Mouse (Mus musculus): ENCODE results near the gene Tbck. TPM values are rescaled to one million over a fixed set of nuclear protein-coding genes. Genes with fewer than 3 reads are reported as not detected.

Gene Tbck
- total RNA-seq (2021) (10 to 100 TPM; 21.3 to 21.8 TPM), polyA plus RNA-seq (2012; rRNA removed) (3.1 and 3.2 TPM in 2 replicates)
- long read RNA-seq, full-length matches to known transcripts, result 2 of 5 reads
- long read RNA-seq, partial matches to known transcripts, result 3 of 5 reads
- long read RNA-seq, other reads (novel, unspliced or antisense), result 0 of 5 reads

- peak; percentile 95 for DNase-seq
Measured at GRCm38 (mm10) chr3:132683447-132684230, at the start of gene Tbck. Gene Tbck (plus strand): TSS chr3:132684144.

- DNase-seq, result no peak
Measured at GRCm38 (mm10) chr3:132637080-132637479, 46.9 kb upstream of the Tbck start.

GRCm38 (mm10) chr3:132644071-132644470, 39.9 kb upstream of the Tbck start:
- DNase-seq, result no peak

- no peak for DNase-seq
Measured at GRCm38 (mm10) chr3:132646814-132647213, 37.1 kb upstream of the Tbck start.

- no peak for DNase-seq
Measured at GRCm38 (mm10) chr3:132649368-132649767, 34.6 kb upstream of the Tbck start.

GRCm38 (mm10) chr3:132650191-132650590, 33.8 kb upstream of the Tbck start:
- DNase-seq, result no peak

- peak; percentile 36 for DNase-seq
Measured at GRCm38 (mm10) chr3:132651776-132652175, 32.2 kb upstream of the Tbck start.

GRCm38 (mm10) chr3:132653959-132654358, 30.0 kb upstream of the Tbck start:
- DNase-seq, result no peak

GRCm38 (mm10) chr3:132655955-132656354, 28.0 kb upstream of the Tbck start:
- no peak for DNase-seq

GRCm38 (mm10) chr3:132677494-132677893, 6.5 kb upstream of the Tbck start:
- no peak for DNase-seq

GRCm38 (mm10) chr3:132684231-132684928, 436 bp downstream of the Tbck start, which contains the start of gene Aimp1:
Gene Aimp1 (minus strand): TSS chr3:132684370.
- DNase-seq, result no peak

GRCm38 (mm10) chr3:132701368-132701767, 17.4 kb downstream of the Tbck start:
- no peak for DNase-seq

- peak; percentile 50 for DNase-seq
Measured at GRCm38 (mm10) chr3:132704216-132704615, 20.3 kb downstream of the Tbck start.

- DNase-seq, result no peak
Measured at GRCm38 (mm10) chr3:132706977-132707376, 23.0 kb downstream of the Tbck start.

GRCm38 (mm10) chr3:132713913-132714312, 30.0 kb downstream of the Tbck start:
- no peak for DNase-seq

- DNase-seq, result no peak
Measured at GRCm38 (mm10) chr3:132717316-132717715, 33.4 kb downstream of the Tbck start.

- no peak for DNase-seq
Measured at GRCm38 (mm10) chr3:132724326-132724725, 40.4 kb downstream of the Tbck start.

- no peak for DNase-seq
Measured at GRCm38 (mm10) chr3:132744287-132745146, 60.6 kb downstream of the Tbck start.

- peak; percentile 47 for DNase-seq
Measured at GRCm38 (mm10) chr3:132747036-132747435, 63.1 kb downstream of the Tbck start.

GRCm38 (mm10) chr3:132747766-132748165, 63.8 kb downstream of the Tbck start:
- DNase-seq, result no peak

GRCm38 (mm10) chr3:132748750-132749149, 64.8 kb downstream of the Tbck start:
- DNase-seq, result no peak

GRCm38 (mm10) chr3:132752772-132753171, 68.8 kb downstream of the Tbck start:
- DNase-seq, result no peak
